Mouse (Mus musculus): Measurements from ENCODE around the gene Rhbdd1.
A peak's percentile ranks its signal among the peaks of the same experiment; 100 is the strongest.

The Rhbdd1 gene

GRCm38 (mm10) chr1:82291930-82292712 is 24.1 kb upstream of the Rhbdd1 start:
- DNase-seq (ENCODE audit: low read depth, low spot score) = no peak

- DNase-seq (ENCODE audit: low read depth, low spot score) = peak; percentile 94
Measured at GRCm38 (mm10) chr1:82292771-82293170, 23.5 kb upstream of the Rhbdd1 start.

GRCm38 (mm10) chr1:82294102-82294501 is 22.1 kb upstream of the Rhbdd1 start:
- DNase-seq (ENCODE audit: low read depth, low spot score) = peak; percentile 52

- DNase-seq (ENCODE audit: low read depth, low spot score) = no peak
Measured at GRCm38 (mm10) chr1:82298586-82298985, 17.7 kb upstream of the Rhbdd1 start.

GRCm38 (mm10) chr1:82304483-82304882 is 11.8 kb upstream of the Rhbdd1 start:
- no peak for DNase-seq (ENCODE audit: low read depth, low spot score)

GRCm38 (mm10) chr1:82316746-82317126 is 484 bp downstream of the Rhbdd1 start:
- DNase-seq (ENCODE audit: low read depth, low spot score) = peak; percentile 37

- no peak for DNase-seq (ENCODE audit: low read depth, low spot score)
Measured at GRCm38 (mm10) chr1:82320456-82320855, 4.2 kb downstream of the Rhbdd1 start.

GRCm38 (mm10) chr1:82320864-82321263 is 4.6 kb downstream of the Rhbdd1 start:
- DNase-seq (ENCODE audit: low read depth, low spot score) = no peak

- no peak for DNase-seq (ENCODE audit: low read depth, low spot score)
Measured at GRCm38 (mm10) chr1:82321441-82321840, 5.2 kb downstream of the Rhbdd1 start.

- no peak for DNase-seq (ENCODE audit: low read depth, low spot score)
Measured at GRCm38 (mm10) chr1:82324131-82324785, 8.0 kb downstream of the Rhbdd1 start.

GRCm38 (mm10) chr1:82326120-82326519 is 9.9 kb downstream of the Rhbdd1 start:
- no peak for DNase-seq (ENCODE audit: low read depth, low spot score)

- DNase-seq (ENCODE audit: low read depth, low spot score) = no peak
Measured at GRCm38 (mm10) chr1:82328033-82328775, 12.0 kb downstream of the Rhbdd1 start.

- DNase-seq (ENCODE audit: low read depth, low spot score) = no peak
Measured at GRCm38 (mm10) chr1:82329237-82329953, 13.1 kb downstream of the Rhbdd1 start.

- no peak for DNase-seq (ENCODE audit: low read depth, low spot score)
Measured at GRCm38 (mm10) chr1:82329954-82330247, 13.6 kb downstream of the Rhbdd1 start.

- no peak for DNase-seq (ENCODE audit: low read depth, low spot score)
Measured at GRCm38 (mm10) chr1:82334506-82334905, 18.3 kb downstream of the Rhbdd1 start.

GRCm38 (mm10) chr1:82353089-82353488 is 36.8 kb downstream of the Rhbdd1 start:
- DNase-seq (ENCODE audit: low read depth, low spot score) = no peak

GRCm38 (mm10) chr1:82353755-82354154 is 37.5 kb downstream of the Rhbdd1 start:
- no peak for DNase-seq (ENCODE audit: low read depth, low spot score)

- no peak for DNase-seq (ENCODE audit: low read depth, low spot score)
Measured at GRCm38 (mm10) chr1:82358871-82359647, 42.8 kb downstream of the Rhbdd1 start.

GRCm38 (mm10) chr1:82359648-82360026 is 43.4 kb downstream of the Rhbdd1 start:
- no peak for DNase-seq (ENCODE audit: low read depth, low spot score)

GRCm38 (mm10) chr1:82361240-82361639 is 45.0 kb downstream of the Rhbdd1 start:
- no peak for DNase-seq (ENCODE audit: low read depth, low spot score)

- DNase-seq (ENCODE audit: low read depth, low spot score) = no peak
Measured at GRCm38 (mm10) chr1:82362165-82362564, 45.9 kb downstream of the Rhbdd1 start.
